Mouse (Mus musculus) stomach, postnatal 0 days (tissue): Measurements from ENCODE around the gene Zfyve26.

Source experiments
- CTCF ChIP-seq: IDR thresholded peaks from 2 replicates; pipeline ENCODE4 v1.5.1; 2016; ENCODE audit warnings: antibody characterized with exemption, low read depth, mild to moderate bottlenecking, moderate library complexity
- EP300 ChIP-seq: optimal IDR thresholded peaks from 2 replicates; pipeline ENCODE3; 2016; ENCODE audit warnings: antibody characterized with exemption

DNA sequence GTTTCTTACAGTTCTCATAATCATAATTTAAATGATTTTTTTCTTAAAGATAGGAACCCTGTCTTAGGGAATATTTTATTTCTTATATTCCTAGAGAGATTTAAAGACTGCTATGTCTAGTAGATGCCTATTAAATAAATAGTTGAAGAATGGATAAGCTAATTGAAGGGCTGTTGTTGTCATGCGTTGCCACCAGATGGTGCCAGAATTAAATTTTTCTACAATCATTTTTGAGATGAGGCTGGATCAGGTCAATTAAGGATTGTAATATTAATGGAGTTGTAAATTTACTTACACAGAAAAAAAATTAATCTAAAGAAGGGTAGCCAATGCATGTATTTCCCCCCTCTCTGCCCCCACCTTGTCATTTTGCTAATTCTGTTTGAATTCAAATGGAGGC is 9.0 kb upstream of the Zfyve26 start:
- TF ChIP-seq CTCF = peak; percentile 72
- no peak for TF ChIP-seq EP300
